Comparison of ENCODE assay signal across 8 mouse cellular contexts in the genomic region with DNA sequence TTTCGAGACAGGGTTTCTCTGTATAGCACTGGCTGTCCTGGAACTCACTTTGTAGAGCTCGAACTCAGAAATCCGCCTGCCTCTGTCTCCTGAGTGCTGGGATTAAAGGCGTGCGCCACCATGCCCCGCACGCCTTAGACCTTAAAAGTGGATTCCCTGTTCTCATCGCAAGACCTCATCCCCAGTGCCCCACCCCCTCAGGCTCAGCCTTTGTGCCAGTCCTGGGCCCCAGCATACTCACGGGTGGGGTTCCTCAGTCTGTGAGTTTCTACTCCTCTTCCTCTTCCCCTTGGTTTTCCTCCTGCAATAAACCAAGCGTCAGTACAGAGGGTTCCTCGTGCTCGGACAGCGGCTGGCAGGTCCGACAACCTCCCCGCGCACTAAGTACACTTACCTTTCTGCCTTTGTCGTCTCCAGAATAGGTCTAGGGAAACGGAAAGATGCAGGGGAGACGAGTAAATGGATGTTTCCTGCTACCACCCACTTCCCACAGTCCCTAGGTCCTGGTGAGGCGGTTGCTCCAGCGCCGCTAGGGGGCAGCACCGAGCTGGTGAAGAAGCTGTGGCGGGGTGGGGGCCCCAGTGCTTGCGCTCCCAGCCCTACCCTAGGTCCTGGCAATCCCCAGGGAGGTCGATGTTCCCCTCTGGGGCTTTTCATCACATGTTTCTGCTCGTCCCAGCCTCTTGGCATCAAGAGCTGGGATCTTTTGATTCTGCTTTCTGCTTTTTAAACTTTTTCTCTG. TPM values are rescaled to one million over a fixed set of nuclear protein-coding genes. Genes with fewer than 3 reads are reported as not detected.
DNase-seq lines count a peak whose midpoint lies in the region; ATAC-seq and TF ChIP-seq lines count a peak whose summit lies in the region.

No protein-coding gene starts in this region.

- H3K4me1 ChIP-seq in ES-Bruce4 (ENCODE audit: control insufficient read depth, insufficient read depth, low read length) = no peaks in the 10 kb centered on the region
- H3K4me1 ChIP-seq in forebrain, embryonic 13.5 days = peaks cover 18% of the 10 kb centered on the region
- peaks cover 9% of the 10 kb centered on the region for H3K4me1 ChIP-seq in liver, embryonic 15.5 days (replicated peaks)
- H3K4me1 ChIP-seq in neural tube, embryonic 12.5 days = peaks cover 9% of the 10 kb centered on the region; the same call in 1 of the 2 replicates

- peak overlapping the region; percentile 43 for H3K4me2 ChIP-seq in forebrain, embryonic 13.5 days
- peak overlapping the region; percentile 43 for H3K4me2 ChIP-seq in liver, embryonic 15.5 days
- H3K4me2 ChIP-seq in neural tube, embryonic 12.5 days (replicated peaks) = peak overlapping the region; percentile 49

- 20% methylated on average over 27 of the region's 27 CpGs for WGBS in forebrain, embryonic 13.5 days
- 21% methylated on average over 27 of the region's 27 CpGs for WGBS in liver, embryonic 15.5 days (ENCODE audit: insufficient replicate concordance)
- WGBS in neural tube, embryonic 12.5 days = 21% methylated on average over 27 of the region's 27 CpGs

- TF ChIP-seq POLR2A in ES-Bruce4 (IDR thresholded peaks at IDR 0.05; ENCODE audit: insufficient read depth, low read length) = no peak

- H3K4me3 ChIP-seq in ES-Bruce4 (ENCODE audit: low read depth, low read length) = peak overlapping the region; percentile 87
- H3K4me3 ChIP-seq in forebrain, embryonic 13.5 days = peak overlapping the region; percentile 27
- H3K4me3 ChIP-seq in liver, embryonic 15.5 days (replicated peaks) = peak overlapping the region; percentile 18; the same call in 1 of the 2 replicates
- peak overlapping the region; percentile 11; the same call in 1 of the 2 replicates for H3K4me3 ChIP-seq in neural tube, embryonic 12.5 days

- H3K9me3 ChIP-seq in ES-Bruce4 (replicated peaks; ENCODE audit: control insufficient read depth, insufficient read depth, low read length, poor library complexity, severe bottlenecking) = no peaks in the 10 kb centered on the region
- no peaks in the 10 kb centered on the region for H3K9me3 ChIP-seq in forebrain, embryonic 13.5 days (replicated peaks)
- no peaks in the 10 kb centered on the region for H3K9me3 ChIP-seq in liver, embryonic 15.5 days (replicated peaks)
- no peaks in the 10 kb centered on the region for H3K9me3 ChIP-seq in neural tube, embryonic 12.5 days

- no peaks in the 10 kb centered on the region for H3K36me3 ChIP-seq in ES-Bruce4 (ENCODE audit: control insufficient read depth, insufficient read depth, low read length, poor library complexity, severe bottlenecking)
- peaks cover 5% of the 10 kb centered on the region; the same call in 1 of the 2 replicates for H3K36me3 ChIP-seq in forebrain, embryonic 13.5 days (ENCODE audit: poor library complexity, severe bottlenecking)
- no peaks in the 10 kb centered on the region for H3K36me3 ChIP-seq in liver, embryonic 15.5 days (replicated peaks)
- peaks cover 4% of the 10 kb centered on the region; the same call in 1 of the 2 replicates for H3K36me3 ChIP-seq in neural tube, embryonic 12.5 days

- H3K27ac ChIP-seq in ES-Bruce4 (ENCODE audit: insufficient read depth, low read length) = no peak overlapping the region
- H3K27ac ChIP-seq in forebrain, embryonic 13.5 days = no peak overlapping the region
- H3K27ac ChIP-seq in liver, embryonic 15.5 days (replicated peaks) = no peak overlapping the region
- no peak overlapping the region for H3K27ac ChIP-seq in neural tube, embryonic 12.5 days

- DNase-seq in heart, postnatal 14 days = peak; percentile 92 to 95
- peak; percentile 94 to 95 for DNase-seq in kidney, postnatal 4 days
- peak; percentile 59 for DNase-seq in telencephalon, adult 2 months (ENCODE audit: low read depth, low spot score)

- H3K9ac ChIP-seq in ES-Bruce4 (ENCODE audit: low read depth, poor library complexity, severe bottlenecking) = peak overlapping the region; percentile 45
- peak overlapping the region; percentile 50 for H3K9ac ChIP-seq in forebrain, embryonic 13.5 days
- no peak overlapping the region for H3K9ac ChIP-seq in liver, embryonic 15.5 days
- no peak overlapping the region for H3K9ac ChIP-seq in neural tube, embryonic 12.5 days

- intact Hi-C loops in heart, postnatal 14 days (cut with DNase I) = loop anchor here (1.0 to 2.0 kb wide), 3 partner anchors 26 to 136 kb away; a partner anchor contains a TSS

- ATAC-seq in cerebellum, adult (ENCODE audit: insufficient number of reproducible peaks, low FRiP score, low TSS enrichment) = peak; percentile 74
- ATAC-seq in forebrain, embryonic 13.5 days = peak; percentile 90
- ATAC-seq in liver, embryonic 15.5 days (ENCODE audit: insufficient read depth) = peak; percentile 44; the same call in 1 of the 2 replicates
- peak; percentile 86 for ATAC-seq in neural tube, embryonic 12.5 days (ENCODE audit: low FRiP score, low read depth)

- TF ChIP-seq EP300 in ES-Bruce4 (IDR thresholded peaks at IDR 0.05; ENCODE audit: insufficient read depth, low read depth, low read length) = 0 out of 2 replicates have a peak, but pooled peaks have one; percentile 21

- no peaks in the 10 kb centered on the region for H3K27me3 ChIP-seq in ES-Bruce4 (ENCODE audit: control insufficient read depth, insufficient read depth, low read length, poor library complexity, severe bottlenecking)
- H3K27me3 ChIP-seq in forebrain, embryonic 13.5 days = no peaks in the 10 kb centered on the region
- peaks cover 16% of the 10 kb centered on the region; the same call in 1 of the 2 replicates for H3K27me3 ChIP-seq in liver, embryonic 15.5 days
- H3K27me3 ChIP-seq in neural tube, embryonic 12.5 days (replicated peaks) = peaks cover 5% of the 10 kb centered on the region; the same call in 1 of the 2 replicates

- TF ChIP-seq CTCF in ES-Bruce4 (IDR thresholded peaks at IDR 0.05; ENCODE audit: low read depth, low read length) = peak; percentile 85

RNA-seq across cellular contexts. Expression of a gene that starts 8.3 kb away (rescaled TPM):
- polyA plus RNA-seq in ES-Bruce4 (2011; ENCODE audit: insufficient read depth, insufficient read length, low read depth, missing spikeins) = 5.5 and 5.8 TPM in 2 replicates
- polyA plus RNA-seq in forebrain, embryonic 13.5 days (2015; fragmentation: Nextera tagmentation; extraction: Ambion mirVana) = 7.0 and 8.3 TPM in 2 replicates
- total RNA-seq in heart, postnatal 14 days (2021) = 1 to 10 TPM; 3.5 to 4.6 TPM
- 0.52 and 0.56 TPM in 2 replicates for polyA plus RNA-seq in liver, embryonic 15.5 days (2015; fragmentation: Nextera tagmentation; extraction: Ambion mirVana)
- 9.7 and 10.9 TPM in 2 replicates for polyA plus RNA-seq in neural tube, embryonic 12.5 days (2016; fragmentation: Nextera tagmentation; extraction: Ambion mirVana)

RNA-seq across cellular contexts. Expression of a gene that starts 18.2 kb away (rescaled TPM):
- polyA plus RNA-seq in ES-Bruce4 (2011; ENCODE audit: insufficient read depth, insufficient read length, low read depth, missing spikeins) = 3.0 and 3.8 TPM in 2 replicates
- polyA plus RNA-seq in forebrain, embryonic 13.5 days (2015; fragmentation: Nextera tagmentation; extraction: Ambion mirVana) = 8.6 and 12.2 TPM in 2 replicates
- 1 to 10 TPM; 4.3 to 4.8 TPM for total RNA-seq in heart, postnatal 14 days (2021)
- 0.56 and 0.64 TPM in 2 replicates for polyA plus RNA-seq in liver, embryonic 15.5 days (2015; fragmentation: Nextera tagmentation; extraction: Ambion mirVana)
- polyA plus RNA-seq in neural tube, embryonic 12.5 days (2016; fragmentation: Nextera tagmentation; extraction: Ambion mirVana) = 13.3 and 14.6 TPM in 2 replicates

RNA-seq across cellular contexts. Expression of a gene that starts 50.0 kb away (rescaled TPM):
- 58.0 and 71.6 TPM in 2 replicates for polyA plus RNA-seq in ES-Bruce4 (2011; ENCODE audit: insufficient read depth, insufficient read length, low read depth, missing spikeins)
- polyA plus RNA-seq in forebrain, embryonic 13.5 days (2015; fragmentation: Nextera tagmentation; extraction: Ambion mirVana) = 93.1 and 100 TPM in 2 replicates
- total RNA-seq in heart, postnatal 14 days (2021) = 10 to 100 TPM; 47.0 to 50.4 TPM
- 34.9 and 36.4 TPM in 2 replicates for polyA plus RNA-seq in liver, embryonic 15.5 days (2015; fragmentation: Nextera tagmentation; extraction: Ambion mirVana)
- 92.5 and 107 TPM in 2 replicates for polyA plus RNA-seq in neural tube, embryonic 12.5 days (2016; fragmentation: Nextera tagmentation; extraction: Ambion mirVana)

RNA-seq across cellular contexts. Expression of a gene that starts 58.7 kb away (rescaled TPM):
- 139 and 147 TPM in 2 replicates for polyA plus RNA-seq in ES-Bruce4 (2011; ENCODE audit: insufficient read depth, insufficient read length, low read depth, missing spikeins)
- polyA plus RNA-seq in forebrain, embryonic 13.5 days (2015; fragmentation: Nextera tagmentation; extraction: Ambion mirVana) = 94.2 and 109 TPM in 2 replicates
- total RNA-seq in heart, postnatal 14 days (2021) = 100 to 1,000 TPM; 713 to 718 TPM
- polyA plus RNA-seq in liver, embryonic 15.5 days (2015; fragmentation: Nextera tagmentation; extraction: Ambion mirVana) = 69.4 and 73.5 TPM in 2 replicates
- polyA plus RNA-seq in neural tube, embryonic 12.5 days (2016; fragmentation: Nextera tagmentation; extraction: Ambion mirVana) = 114 and 116 TPM in 2 replicates

RNA-seq across cellular contexts. Expression of a gene that starts 58.7 kb away (rescaled TPM):
- 0.62 and 0.73 TPM in 2 replicates for polyA plus RNA-seq in ES-Bruce4 (2011; ENCODE audit: insufficient read depth, insufficient read length, low read depth, missing spikeins)
- polyA plus RNA-seq in forebrain, embryonic 13.5 days (2015; fragmentation: Nextera tagmentation; extraction: Ambion mirVana) = 2.4 and 2.7 TPM in 2 replicates
- 1 to 10 TPM; 1.1 to 2.7 TPM for total RNA-seq in heart, postnatal 14 days (2021)
- polyA plus RNA-seq in liver, embryonic 15.5 days (2015; fragmentation: Nextera tagmentation; extraction: Ambion mirVana) = 2.8 and 3.1 TPM in 2 replicates
- 4.2 and 5.6 TPM in 2 replicates for polyA plus RNA-seq in neural tube, embryonic 12.5 days (2016; fragmentation: Nextera tagmentation; extraction: Ambion mirVana)

Comparison
In these comparisons a context has a peak if more than half of its experiments do, and no peak if none do; other contexts are left out.
1. H3K4me3 ChIP-seq: peak in every context shown above with its lines; median percentile 87 in ES-Bruce4; 27 in forebrain, embryonic 13.5 days; 18 in liver, embryonic 15.5 days; 11 in neural tube, embryonic 12.5 days.
2. H3K9ac ChIP-seq: peak in ES-Bruce4 (single experiment) and forebrain, embryonic 13.5 days (single experiment); none in liver, embryonic 15.5 days (single experiment) and neural tube, embryonic 12.5 days (single experiment).
3. Peak in every context shown above with its lines, with median percentiles within 50 percentile points of each other: ATAC-seq, H3K4me2 ChIP-seq and DNase-seq.